Mouse (Mus musculus): Measurements from ENCODE around the gene Nop56. TPM values are rescaled to one million over a fixed set of nuclear protein-coding genes. Genes with fewer than 3 reads are reported as not detected.

Nop56 gene
- 187 and 375 TPM in 2 replicates for polyA plus RNA-seq (2011; ENCODE audit: insufficient read depth, insufficient read length, low replicate concordance, missing spikeins)

GRCm38 (mm10) chr2:130274149-130274861 lies at the start of gene Nop56:
TSS of gene Nop56 (plus strand) at chr2:130274430.
- peak within 1 kb of the TSS; percentile 74 for H3K27ac ChIP-seq (ENCODE audit: control insufficient read depth, insufficient read depth, low read depth, low read length, poor library complexity)
- under 1% methylated on average over 68 of the region's 68 CpGs for WGBS
- peak within 1 kb of the TSS; percentile 92 for H3K4me3 ChIP-seq (replicated peaks; ENCODE audit: control insufficient read depth, low read depth, low read length)
- TF ChIP-seq CTCF (IDR thresholded peaks at IDR 0.05; ENCODE audit: control insufficient read depth, insufficient read depth, low read length) (peak; percentile 13; the same call in 1 of the 2 replicates), POLR2A (IDR thresholded peaks at IDR 0.05; ENCODE audit: borderline replicate concordance, control insufficient read depth, low read depth, low read length) (peak; percentile 98)
- peaks cover 3% of the 10 kb centered on the region; the same call in 1 of the 2 replicates for H3K4me1 ChIP-seq (ENCODE audit: control insufficient read depth, insufficient read depth, low read length)

DNA sequence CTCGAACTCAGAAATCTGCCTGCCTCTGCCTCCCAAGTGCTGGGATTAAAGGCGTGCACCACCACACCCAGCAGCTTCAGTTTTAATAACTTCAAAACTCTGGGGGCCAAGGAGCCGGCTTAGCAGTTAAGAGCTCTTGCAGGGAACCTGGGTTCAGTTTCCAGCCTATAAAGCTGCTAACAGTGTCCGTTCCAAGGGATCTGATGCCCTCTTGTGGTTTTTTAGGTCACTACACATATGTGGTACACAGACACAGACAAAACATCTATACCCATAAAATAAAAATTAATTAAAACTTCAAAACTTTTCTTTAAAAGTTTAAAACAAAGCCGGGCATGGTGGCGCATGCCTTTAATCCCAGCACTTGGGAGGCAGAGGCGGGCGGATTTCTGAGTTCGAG lies 27.3 kb upstream of the Nop56 start:
- H3K27ac ChIP-seq (ENCODE audit: control insufficient read depth, insufficient read depth, low read depth, low read length, poor library complexity), result no peak overlapping the region
- 49% methylated on average over 9 of the region's 9 CpGs for WGBS
- H3K4me1 ChIP-seq (ENCODE audit: control insufficient read depth, insufficient read depth, low read length), result no peaks in the 10 kb centered on the region
- TF ChIP-seq CTCF (IDR thresholded peaks at IDR 0.05; ENCODE audit: control insufficient read depth, insufficient read depth, low read length) (no peak), POLR2A (IDR thresholded peaks at IDR 0.05; ENCODE audit: borderline replicate concordance, control insufficient read depth, low read depth, low read length) (no peak)
- H3K4me3 ChIP-seq (replicated peaks; ENCODE audit: control insufficient read depth, low read depth, low read length), result no peak overlapping the region

GRCm38 (mm10) chr2:130248226-130248625 lies 26.0 kb upstream of the Nop56 start:
- WGBS, result 65% methylated on average over 7 of the region's 7 CpGs
- Histone ChIP-seq H3K27ac (ENCODE audit: control insufficient read depth, insufficient read depth, low read depth, low read length, poor library complexity) (no peak overlapping the region), H3K4me3 (replicated peaks; ENCODE audit: control insufficient read depth, low read depth, low read length) (no peak overlapping the region), H3K4me1 (ENCODE audit: control insufficient read depth, insufficient read depth, low read length) (no peaks in the 10 kb centered on the region)
- TF ChIP-seq POLR2A (IDR thresholded peaks at IDR 0.05; ENCODE audit: borderline replicate concordance, control insufficient read depth, low read depth, low read length), result no peak
- TF ChIP-seq CTCF (IDR thresholded peaks at IDR 0.05; ENCODE audit: control insufficient read depth, insufficient read depth, low read length), result no peak

- TF ChIP-seq CTCF (IDR thresholded peaks at IDR 0.05; ENCODE audit: control insufficient read depth, insufficient read depth, low read length), result no peak
- TF ChIP-seq POLR2A (IDR thresholded peaks at IDR 0.05; ENCODE audit: borderline replicate concordance, control insufficient read depth, low read depth, low read length), result no peak
- H3K4me1 ChIP-seq (ENCODE audit: control insufficient read depth, insufficient read depth, low read length), result no peaks in the 10 kb centered on the region
- no peak overlapping the region for H3K27ac ChIP-seq (ENCODE audit: control insufficient read depth, insufficient read depth, low read depth, low read length, poor library complexity)
- no peak overlapping the region for H3K4me3 ChIP-seq (replicated peaks; ENCODE audit: control insufficient read depth, low read depth, low read length)
- 62% methylated on average over 4 of the region's 4 CpGs for WGBS
These were observed 17.5 kb upstream of the Nop56 start for GRCm38 (mm10) chr2:130256762-130257161.

- Histone ChIP-seq H3K4me3 (replicated peaks; ENCODE audit: control insufficient read depth, low read depth, low read length) (no peak overlapping the region), H3K27ac (ENCODE audit: control insufficient read depth, insufficient read depth, low read depth, low read length, poor library complexity) (no peak overlapping the region), H3K4me1 (ENCODE audit: control insufficient read depth, insufficient read depth, low read length) (no peaks in the 10 kb centered on the region; the same call in 1 of the 2 replicates)
- WGBS, result 64% methylated on average over 4 of the region's 4 CpGs
- no peak for TF ChIP-seq POLR2A (IDR thresholded peaks at IDR 0.05; ENCODE audit: borderline replicate concordance, control insufficient read depth, low read depth, low read length)
- TF ChIP-seq CTCF (IDR thresholded peaks at IDR 0.05; ENCODE audit: control insufficient read depth, insufficient read depth, low read length), result no peak
These were observed 13.4 kb upstream of the Nop56 start for GRCm38 (mm10) chr2:130260822-130261221.

- no peak overlapping the region for H3K4me3 ChIP-seq (replicated peaks; ENCODE audit: control insufficient read depth, low read depth, low read length)
- no peak overlapping the region for H3K27ac ChIP-seq (ENCODE audit: control insufficient read depth, insufficient read depth, low read depth, low read length, poor library complexity)
- no peak for TF ChIP-seq POLR2A (IDR thresholded peaks at IDR 0.05; ENCODE audit: borderline replicate concordance, control insufficient read depth, low read depth, low read length)
- WGBS, result 61% methylated on average over 2 of the region's 2 CpGs
- H3K4me1 ChIP-seq (ENCODE audit: control insufficient read depth, insufficient read depth, low read length), result no peaks in the 10 kb centered on the region; the same call in 1 of the 2 replicates
These were observed 12.3 kb upstream of the Nop56 start for GRCm38 (mm10) chr2:130261914-130262313.

DNA sequence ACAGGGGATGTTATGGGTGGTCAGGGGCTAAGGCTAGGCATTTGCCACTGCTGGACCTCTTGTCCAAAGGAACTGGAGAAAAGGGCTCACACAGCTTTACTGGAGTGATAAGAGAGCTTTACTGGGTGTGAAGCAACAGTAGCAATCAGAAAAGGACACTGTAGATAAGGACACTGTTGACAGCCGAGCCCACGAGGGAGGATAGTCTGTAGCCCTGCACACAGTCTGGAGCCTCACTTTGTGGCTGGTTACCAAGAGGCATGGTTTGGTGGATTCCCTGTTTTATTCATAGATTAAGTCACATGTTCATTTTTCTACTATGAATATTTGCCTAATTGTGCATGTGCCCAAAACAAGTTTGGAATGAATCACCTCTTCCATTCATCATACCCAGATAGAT lies 11.8 kb upstream of the Nop56 start:
- WGBS, result 48% methylated on average over 2 of the region's 2 CpGs
- Histone ChIP-seq H3K27ac (ENCODE audit: control insufficient read depth, insufficient read depth, low read depth, low read length, poor library complexity) (no peak overlapping the region), H3K4me1 (ENCODE audit: control insufficient read depth, insufficient read depth, low read length) (no peaks in the 10 kb centered on the region; the same call in 1 of the 2 replicates), H3K4me3 (replicated peaks; ENCODE audit: control insufficient read depth, low read depth, low read length) (no peak overlapping the region)
- no peak for TF ChIP-seq POLR2A (IDR thresholded peaks at IDR 0.05; ENCODE audit: borderline replicate concordance, control insufficient read depth, low read depth, low read length)
- TF ChIP-seq CTCF (IDR thresholded peaks at IDR 0.05; ENCODE audit: control insufficient read depth, insufficient read depth, low read length), result no peak

GRCm38 (mm10) chr2:130265520-130265919 lies 8.7 kb upstream of the Nop56 start:
- Histone ChIP-seq H3K4me1 (ENCODE audit: control insufficient read depth, insufficient read depth, low read length) (no peaks in the 10 kb centered on the region; the same call in 1 of the 2 replicates), H3K27ac (ENCODE audit: control insufficient read depth, insufficient read depth, low read depth, low read length, poor library complexity) (no peak overlapping the region), H3K4me3 (replicated peaks; ENCODE audit: control insufficient read depth, low read depth, low read length) (no peak overlapping the region)
- 65% methylated on average over 1 of the region's 1 CpGs for WGBS
- TF ChIP-seq POLR2A (IDR thresholded peaks at IDR 0.05; ENCODE audit: borderline replicate concordance, control insufficient read depth, low read depth, low read length) (no peak), CTCF (IDR thresholded peaks at IDR 0.05; ENCODE audit: control insufficient read depth, insufficient read depth, low read length) (no peak)

Data from bone marrow, adult 2 months (tissue).